Mouse (Mus musculus) regulatory T cell (primary cell): Measurements from ENCODE around the gene Aplp1.

Experiments
- in situ Hi-C: fragments of 300-600 bp; cut with MboI, MseI; formaldehyde crosslinking; loops from one replicate; pipeline ENCODE4 v1.15.1; 2025; ENCODE audit warnings: high pct_unique_total_duplicates

The Aplp1 gene

DNA sequence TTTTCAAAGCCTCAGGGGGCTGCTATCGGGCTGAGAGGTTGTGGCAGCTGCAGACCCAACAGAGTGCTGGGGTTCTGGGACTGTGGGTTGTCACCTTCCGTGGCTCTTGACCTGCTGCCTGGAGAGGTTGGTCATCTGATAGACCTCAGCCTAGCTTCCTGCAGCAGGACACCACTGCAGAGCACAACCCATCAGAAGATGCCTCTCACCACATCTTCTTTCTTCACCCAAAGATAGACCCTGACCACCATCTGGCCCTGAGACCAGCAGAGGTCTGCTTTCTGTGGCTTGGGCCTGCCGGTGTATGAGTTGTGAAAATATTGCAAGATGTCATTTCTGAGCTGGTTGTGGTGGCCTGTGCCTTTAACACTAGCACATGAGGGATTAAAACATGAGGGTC, 34.3 kb downstream of the Aplp1 start:
- in situ Hi-C loops = no loop called here

DNA sequence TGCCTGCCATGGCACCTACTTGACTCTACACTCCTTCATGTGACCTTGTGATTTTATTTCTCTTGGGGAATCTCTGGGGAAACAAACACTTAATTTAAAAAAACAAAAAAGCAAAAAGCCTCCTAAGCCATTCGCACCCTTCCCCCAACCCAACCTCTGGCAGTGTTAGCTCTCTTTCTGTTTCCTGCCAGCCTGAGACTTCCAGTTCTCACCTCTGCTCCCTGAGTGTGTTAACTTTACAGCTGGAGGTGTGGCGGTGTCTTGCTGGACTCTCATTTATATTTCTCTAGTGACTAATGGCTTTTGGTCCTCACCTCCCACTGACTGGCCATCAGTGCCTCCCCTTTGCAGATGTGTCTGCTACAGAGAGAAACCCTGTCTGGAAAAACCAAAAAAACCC, 35.5 kb downstream of the Aplp1 start:
- in situ Hi-C loops = no loop called here

GRCm38 (mm10) chr7:30408639-30409038, 36.7 kb downstream of the Aplp1 start:
- in situ Hi-C loops = no loop called here

DNA sequence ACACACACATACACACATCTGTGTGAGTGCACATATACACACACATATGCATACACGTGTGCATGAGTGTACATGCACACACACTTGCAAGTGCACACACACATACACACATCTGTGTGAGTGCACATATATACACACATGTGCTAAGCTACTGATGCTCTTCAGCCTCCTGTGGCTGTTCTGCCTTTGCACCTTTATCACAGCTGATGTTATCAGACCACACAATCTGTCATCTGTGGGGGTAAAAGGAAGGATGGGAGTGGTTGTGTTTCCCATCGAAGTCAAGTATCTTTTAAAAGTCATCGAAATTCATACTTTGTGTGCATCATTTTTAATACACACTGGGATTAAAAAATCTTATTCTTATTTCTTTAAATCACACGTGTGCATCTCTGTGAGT, 43.0 kb downstream of the Aplp1 start:
- in situ Hi-C loops = no loop called here

DNA sequence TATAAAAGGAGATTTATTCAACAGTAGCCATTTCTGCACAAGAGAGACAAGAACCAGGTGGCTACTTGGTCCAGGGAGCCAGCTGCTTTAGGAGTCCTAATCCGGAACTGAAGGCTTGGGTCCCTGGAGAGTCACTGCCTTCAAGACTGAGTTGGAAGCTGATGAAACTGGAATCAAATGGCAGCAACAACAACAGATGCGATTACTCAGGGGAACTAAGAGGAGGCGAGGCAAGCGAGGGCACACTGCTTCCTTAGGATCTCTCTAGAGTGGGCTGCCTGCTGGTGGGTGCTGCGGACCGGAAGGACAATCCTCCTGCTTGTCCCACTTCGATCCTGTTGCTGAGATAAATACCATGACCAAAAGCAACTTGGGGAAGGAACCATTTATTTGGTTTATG, 45.7 kb downstream of the Aplp1 start:
- in situ Hi-C loops = no loop called here

- in situ Hi-C loops = no loop called here
These were observed 50.5 kb downstream of the Aplp1 start for GRCm38 (mm10) chr7:30394871-30395270.

- in situ Hi-C loops = no loop called here
These were observed 51.0 kb downstream of the Aplp1 start for GRCm38 (mm10) chr7:30394379-30394778.

DNA sequence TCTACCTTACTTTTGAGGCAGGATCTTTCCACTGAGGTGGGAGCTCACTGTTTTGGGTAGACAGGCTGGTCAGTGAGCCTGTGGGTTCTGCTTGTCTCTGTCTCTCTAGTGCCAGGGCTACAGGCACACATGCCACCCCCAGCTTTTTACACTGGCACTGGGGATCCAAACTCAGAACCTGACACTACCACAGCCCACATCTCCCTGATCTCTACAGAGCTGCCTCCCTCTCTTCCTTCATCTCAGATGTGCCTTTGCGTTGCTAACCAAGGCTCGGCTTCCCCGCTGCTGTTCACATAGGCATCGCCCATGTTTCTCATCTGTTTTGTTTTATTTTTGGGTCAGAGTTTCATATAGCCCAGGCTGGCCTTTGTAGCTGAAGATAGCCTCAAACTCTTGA, 51.7 kb downstream of the Aplp1 start:
- in situ Hi-C loops = no loop called here

DNA sequence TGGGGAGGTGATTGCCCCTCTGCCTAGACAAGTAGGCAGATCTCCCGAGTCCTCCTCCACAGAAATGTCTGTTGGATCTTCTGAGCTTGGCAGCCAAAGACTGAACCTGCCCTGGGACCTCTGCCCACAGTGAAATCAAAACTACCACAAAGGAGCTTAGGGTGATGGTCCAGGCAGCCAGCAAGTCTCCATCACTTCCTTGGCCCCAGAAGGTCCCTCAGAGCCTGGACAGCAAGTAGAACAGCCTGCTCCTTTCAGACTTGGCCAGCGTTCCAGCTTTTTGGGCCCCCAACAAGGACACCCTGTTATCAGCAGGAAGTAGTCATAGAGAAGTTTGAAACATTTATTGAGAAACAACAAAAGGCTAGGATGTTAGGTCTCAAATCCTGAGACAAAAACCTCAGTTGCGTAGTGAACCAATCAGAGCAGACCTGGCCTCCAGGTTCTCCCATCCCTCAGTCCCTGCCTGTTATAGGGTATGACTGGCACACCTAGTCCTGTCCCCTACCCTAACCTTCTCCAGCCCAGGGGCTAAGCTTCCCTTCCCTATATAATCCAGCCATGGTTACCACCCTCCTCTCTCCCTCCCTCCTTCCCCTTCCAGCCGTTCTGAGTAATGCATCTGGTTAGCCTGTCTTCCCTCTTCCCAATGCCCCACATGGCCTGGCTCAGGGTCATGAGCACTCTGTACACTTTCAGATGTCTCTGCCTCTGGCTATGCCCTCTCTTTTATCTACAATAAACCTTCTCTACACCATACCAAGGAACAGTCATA, 52.4 kb downstream of the Aplp1 start:
- in situ Hi-C loops = no loop called here
